Mouse (Mus musculus) cerebral cortex, adult 2 months (tissue): ENCODE data around the gene Olfr522.

Source experiments
- WGBS: fragments of 180-500 bp; shearing (Covaris S2); methylation state at CpG from one replicate; pipeline ENCODE4 v1.1.7; 2018; 5-methylcytosine and 5-hydroxymethylcytosine counted together

The Olfr522 gene

GRCm38 (mm10) chr7:140164664-140165063, at the start of gene Olfr522:
TSS of gene Olfr522 (minus strand) at chr7:140164764.
- WGBS: 75% methylated on average over 7 of the region's 7 CpGs

DNA sequence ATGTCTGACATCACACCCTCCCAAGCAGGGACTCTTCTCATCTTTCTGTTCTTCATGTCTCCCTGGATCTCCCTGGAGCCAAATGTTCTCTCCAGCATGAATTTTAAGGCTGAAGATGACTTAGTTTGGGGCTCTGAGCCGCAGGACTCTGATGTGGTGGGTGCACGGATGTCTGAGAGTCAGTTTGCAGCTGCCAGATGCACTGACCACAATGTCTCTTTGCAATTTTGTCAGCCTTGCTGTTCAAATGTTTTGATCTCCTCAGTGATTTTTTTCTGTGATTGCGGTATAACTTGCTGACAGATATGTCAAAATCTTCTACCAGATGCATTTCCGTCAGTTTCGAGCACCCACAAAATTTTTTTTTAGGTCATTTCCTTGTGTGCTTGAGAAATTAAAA, 49.3 kb upstream of the Olfr522 start:
- WGBS: 73% methylated on average over 5 of the region's 5 CpGs

DNA sequence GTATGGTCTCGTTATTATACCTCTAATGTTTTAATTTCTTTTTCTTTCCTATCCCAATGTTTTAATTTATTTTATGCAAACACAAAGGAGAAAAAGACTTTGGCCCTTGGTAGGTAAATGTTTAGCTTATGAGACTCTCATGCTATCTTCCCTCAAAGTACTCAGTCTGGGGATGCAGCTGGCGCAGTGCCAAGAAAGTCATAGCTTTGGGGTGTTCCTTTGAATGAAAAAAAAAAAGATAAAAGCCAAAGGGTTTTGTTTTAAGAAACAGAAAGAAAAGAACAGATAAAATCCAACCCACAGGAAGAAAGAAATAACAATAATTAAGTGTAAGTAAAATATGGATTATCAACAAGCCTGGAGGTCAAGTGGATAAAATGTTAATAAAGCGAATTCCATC, 44.1 kb upstream of the Olfr522 start:
- 86% methylated on average over 3 of the region's 3 CpGs for WGBS

GRCm38 (mm10) chr7:140208153-140208552, 43.6 kb upstream of the Olfr522 start:
- WGBS: 73% methylated on average over 8 of the region's 8 CpGs

DNA sequence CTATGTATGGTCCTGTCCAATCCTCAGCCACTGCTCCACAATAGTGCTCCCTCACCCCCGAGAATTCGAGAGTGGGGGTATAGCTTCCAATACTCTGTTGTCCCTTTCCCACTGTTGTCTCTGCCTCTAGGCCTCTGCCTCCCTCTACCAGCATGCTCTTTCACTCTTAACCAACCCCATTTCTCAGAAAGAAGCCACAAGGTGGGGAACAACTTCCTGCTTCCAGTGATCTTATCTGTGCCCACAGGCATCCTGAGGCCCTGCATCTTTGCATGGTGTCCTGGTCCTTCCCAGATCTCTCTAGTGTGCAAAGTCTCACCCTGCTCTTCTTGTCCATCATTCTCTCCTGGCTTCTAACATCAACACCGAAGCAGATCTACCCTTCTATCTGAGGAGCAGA, 42.3 kb upstream of the Olfr522 start:
- WGBS: 86% methylated on average over 3 of the region's 3 CpGs

GRCm38 (mm10) chr7:140205864-140206263, 41.3 kb upstream of the Olfr522 start, which contains the start of gene Olfr524:
TSS of gene Olfr524 (minus strand) at chr7:140205964.

DNA sequence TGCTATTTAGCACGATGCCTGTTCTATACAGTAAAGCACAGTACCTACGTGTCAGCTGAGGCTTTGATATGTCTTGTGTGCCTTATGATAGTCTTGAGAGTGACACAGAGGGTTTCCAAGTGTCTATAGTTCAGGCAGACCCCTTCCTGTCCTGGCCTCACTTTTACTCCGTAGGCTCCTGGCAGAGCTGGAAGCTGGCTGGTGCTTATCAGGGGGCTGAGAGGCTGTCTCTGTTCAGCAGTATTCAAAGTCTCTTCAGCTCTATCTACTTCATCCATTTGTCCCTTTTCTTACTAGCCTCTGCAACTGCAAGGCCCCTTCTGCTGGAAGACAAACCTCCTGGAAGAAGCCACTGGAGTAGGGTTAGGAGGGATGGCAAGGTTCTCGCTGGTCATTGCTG, 36.5 kb upstream of the Olfr522 start:
- 91% methylated on average over 4 of the region's 4 CpGs for WGBS

DNA sequence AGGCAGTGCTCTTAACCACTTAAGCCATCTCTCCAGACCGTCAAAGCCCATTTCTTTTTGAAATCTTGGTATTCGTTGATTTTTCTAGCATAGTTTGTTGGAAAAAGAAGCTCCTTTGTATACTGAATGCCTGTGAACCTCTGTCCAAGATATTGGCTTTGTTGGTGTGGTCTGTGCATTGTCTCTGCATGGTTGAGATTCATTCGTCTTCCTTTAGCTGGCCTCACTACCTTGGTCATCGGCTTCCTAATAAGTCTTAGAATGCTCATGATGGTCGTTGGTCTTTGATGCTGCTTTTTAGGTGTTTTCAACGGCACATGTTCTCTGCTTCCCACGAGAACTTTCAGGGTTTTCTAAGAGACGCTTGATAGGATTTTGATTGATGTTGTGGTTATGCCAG, 31.4 kb upstream of the Olfr522 start:
- 64% methylated on average over 8 of the region's 8 CpGs for WGBS

DNA sequence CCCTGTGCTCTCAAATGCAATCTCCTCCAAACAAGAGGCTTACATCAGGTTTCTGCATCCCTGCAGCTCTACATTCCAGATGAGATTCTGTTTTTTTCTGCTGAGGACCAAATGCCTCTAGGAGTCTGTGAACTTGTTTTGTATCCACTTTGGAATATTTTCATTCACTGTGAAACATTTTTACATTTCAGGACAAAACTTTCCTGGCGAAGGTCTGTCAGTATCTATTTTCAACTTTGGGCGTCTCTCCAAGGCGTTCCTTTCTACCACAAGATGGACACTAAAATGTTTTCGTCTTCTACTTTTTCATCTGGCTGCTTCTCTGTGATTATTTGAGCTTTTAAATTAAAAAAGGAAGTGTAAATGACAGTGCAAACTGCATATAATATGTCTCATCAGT, 29.5 kb upstream of the Olfr522 start:
- 49% methylated on average over 4 of the region's 4 CpGs for WGBS

DNA sequence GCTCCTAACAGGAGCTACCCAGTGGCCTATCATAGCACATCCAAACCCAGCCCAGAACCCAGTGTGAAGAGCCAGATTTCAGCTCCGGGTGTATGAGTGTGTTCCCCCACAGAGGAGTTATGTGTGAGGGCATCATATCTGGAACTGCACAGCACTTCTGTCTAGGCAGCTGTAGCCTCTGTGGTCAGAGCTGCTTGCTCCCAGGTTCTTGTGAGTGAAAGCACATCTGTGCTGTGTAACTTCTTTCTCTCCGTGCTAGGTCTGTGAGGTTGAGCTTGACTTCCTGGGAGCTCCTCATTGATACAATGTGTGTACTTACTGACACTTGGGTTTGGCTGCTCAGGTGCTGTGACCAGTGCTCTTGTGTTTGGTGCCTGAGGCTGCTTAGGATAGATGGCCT, 28.3 kb upstream of the Olfr522 start:
- WGBS: 61% methylated on average over 2 of the region's 2 CpGs

DNA sequence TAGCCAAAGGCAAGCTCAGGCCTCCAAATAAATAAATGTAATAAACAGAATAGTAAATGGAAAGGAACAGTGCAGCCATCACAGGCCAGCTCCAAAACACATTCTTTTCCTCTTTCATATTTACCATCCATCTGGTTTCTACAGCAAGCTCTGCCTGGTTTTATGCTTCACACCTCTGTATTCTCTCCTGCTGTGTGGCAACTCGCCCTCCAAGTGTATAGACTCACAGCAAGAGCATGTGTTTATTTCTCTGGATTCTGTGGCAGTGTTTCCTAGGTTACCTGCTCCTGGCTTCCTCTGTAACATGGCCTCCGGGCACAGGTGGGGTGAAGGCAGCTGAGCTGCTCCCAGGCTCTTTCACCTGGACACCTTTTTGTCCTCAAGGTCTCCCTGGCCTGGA, 27.9 kb upstream of the Olfr522 start:
- WGBS: 54% methylated on average over 2 of the region's 2 CpGs

DNA sequence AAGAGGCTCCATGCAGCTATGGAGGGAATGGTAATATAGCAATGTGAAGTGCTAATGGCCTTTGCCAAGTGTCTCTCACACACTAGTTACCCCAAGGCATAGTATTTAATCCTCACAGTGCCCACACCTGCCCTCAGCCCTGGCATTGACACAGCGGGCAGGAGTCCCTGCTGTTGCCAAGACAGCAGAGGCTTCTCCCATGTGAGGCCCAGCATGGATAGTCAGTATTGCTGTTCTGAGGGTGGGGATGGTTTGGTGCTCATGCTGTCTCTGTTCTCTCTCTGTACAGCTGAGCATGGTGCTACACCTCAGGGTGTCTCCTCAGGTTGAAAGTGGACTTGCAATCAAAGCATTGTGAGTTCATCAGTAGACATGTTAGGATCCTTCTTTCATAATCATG, 25.9 kb upstream of the Olfr522 start:
- 89% methylated on average over 1 of the region's 1 CpGs for WGBS

DNA sequence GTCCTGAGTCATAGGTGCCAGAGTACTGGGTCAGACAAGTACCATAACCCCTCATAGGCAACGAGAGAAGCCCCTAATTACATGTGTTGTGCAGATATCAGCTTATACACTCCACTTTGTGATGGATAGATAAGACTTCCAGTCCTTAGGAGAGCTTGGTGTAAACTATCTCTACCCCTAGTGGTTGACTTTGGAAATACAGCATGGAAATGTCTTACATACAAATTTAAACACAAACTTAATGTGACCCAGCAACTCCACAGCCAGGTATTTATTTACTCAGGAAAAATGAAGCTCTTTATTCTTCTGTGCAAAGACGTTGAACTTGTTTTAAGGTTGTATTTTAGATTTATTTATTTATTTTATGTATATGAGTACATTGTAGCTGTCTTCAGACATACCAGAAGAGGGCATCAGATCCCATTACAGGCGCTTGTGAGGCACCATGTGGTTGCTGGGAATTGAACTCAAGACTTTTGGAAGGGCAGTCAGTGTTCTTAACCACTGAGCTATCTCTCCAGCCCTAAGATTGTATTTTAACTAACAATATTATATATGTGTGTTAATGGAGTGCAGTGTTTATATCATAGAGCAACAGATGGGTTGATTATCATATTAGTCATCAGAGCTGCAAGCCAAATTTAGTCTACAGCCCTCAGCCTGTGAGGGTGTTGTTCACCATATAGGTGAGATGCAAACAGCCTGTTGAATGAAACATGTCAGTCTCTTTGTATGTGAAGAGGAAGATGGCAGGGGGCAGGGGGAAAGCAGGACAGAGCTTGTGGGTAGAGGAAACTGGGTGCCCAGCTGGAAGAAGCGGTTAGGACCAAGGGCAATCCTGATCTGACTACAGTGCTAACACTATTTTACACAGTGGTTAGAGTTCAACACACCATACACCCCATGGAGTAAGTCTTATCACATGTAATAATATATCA, 24.1 kb upstream of the Olfr522 start:
- 56% methylated on average over 4 of the region's 4 CpGs for WGBS

DNA sequence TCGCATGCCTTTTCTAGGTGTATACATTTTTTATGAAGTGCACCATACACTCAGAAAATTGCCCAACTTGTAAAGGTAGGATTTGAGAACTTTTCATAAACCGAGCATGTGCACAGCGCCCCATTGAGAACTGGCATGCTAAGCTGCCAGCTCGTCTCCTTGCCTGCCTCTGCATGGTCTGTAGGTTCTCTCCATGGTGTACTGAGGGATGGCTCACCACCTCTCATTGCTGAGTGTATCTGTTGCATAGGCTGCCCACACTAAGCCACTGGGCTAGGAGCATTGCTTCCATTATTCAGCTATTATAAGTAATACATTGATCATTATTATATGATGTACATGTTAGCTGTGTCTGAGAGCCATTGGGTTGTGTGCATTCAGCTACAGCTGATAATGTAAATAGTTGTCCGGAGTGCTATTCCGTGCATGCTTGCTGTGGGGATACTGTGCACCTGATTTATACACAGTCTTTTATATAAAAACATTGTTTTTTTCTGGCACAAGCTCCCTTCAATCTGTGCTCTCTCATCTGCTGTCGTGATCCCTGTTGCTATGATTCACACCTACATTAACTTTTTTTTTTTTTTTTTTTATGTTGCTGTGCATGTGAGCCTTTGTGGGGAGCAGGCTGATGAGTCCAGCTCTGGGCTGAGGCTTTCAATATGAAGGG, 23.3 kb upstream of the Olfr522 start:
- 52% methylated on average over 7 of the region's 7 CpGs for WGBS

- WGBS: 37% methylated on average over 18 of the region's 18 CpGs
These were observed 22.4 kb upstream of the Olfr522 start for GRCm38 (mm10) chr7:140186646-140187620.

DNA sequence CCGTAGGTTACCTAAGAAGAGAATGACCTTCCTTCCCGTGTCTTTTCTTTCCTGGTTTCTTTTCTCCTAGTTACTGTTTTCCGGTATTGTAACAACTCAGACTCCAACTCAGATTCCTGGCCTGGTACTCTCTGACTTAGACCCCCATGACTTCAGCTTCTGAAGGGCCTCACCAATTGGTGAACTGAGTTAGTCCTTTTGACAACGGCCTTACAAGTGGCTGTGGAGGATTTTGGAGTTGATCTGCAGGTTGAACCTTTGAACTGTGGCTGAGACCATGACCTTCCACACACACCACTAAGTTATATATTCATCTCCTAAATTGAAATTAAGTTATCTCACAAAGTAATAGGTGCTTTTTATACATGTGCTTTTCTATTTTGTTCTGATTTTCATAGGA, 19.6 kb upstream of the Olfr522 start:
- 89% methylated on average over 4 of the region's 4 CpGs for WGBS

DNA sequence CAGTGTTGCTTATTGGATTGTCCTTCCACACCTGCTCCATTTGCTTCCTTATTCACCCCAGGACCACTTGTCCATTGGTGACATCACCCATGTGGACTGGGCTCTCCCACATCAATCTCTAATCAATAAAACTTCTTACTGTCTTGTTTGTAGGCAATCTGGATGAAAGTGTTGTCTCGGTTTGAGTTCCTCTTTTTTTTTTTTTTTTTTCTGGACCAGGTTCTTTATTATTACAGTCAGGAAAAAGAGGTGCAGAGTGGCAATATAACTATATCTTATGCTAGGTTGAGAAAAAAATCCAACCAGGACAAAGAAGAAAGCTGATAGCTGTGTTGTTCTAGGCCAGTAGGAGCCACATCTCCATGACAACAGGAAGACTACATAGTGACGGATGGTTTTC, 16.1 kb upstream of the Olfr522 start:
- WGBS: 69% methylated on average over 2 of the region's 2 CpGs

- WGBS: 84% methylated on average over 2 of the region's 2 CpGs
These were observed 14.6 kb upstream of the Olfr522 start for GRCm38 (mm10) chr7:140179176-140179575.

- 21% methylated on average over 1 of the region's 1 CpGs for WGBS
These were observed 8.4 kb upstream of the Olfr522 start, which contains the start of gene Olfr523 for GRCm38 (mm10) chr7:140172936-140173335. TSS of gene Olfr523 (plus strand) at chr7:140173217.

DNA sequence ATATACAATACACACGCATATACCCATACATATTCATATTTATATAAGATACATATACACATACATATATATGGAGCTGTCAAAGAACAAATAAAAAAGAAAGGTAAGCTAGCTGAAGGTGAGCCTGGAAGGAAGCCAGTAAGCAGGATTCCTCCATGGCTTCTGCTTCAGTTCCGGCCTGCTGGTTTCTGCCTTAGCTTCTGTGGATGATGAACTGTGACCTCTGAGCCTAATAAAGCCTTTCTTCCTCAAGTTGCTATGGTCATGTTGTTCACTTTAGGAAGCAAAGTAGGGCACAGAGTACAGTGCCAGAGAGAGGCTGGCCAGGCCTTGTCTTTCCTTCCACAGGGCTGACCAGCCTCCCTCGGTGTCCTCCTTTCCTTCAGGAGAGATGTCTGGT, 6.3 kb upstream of the Olfr522 start:
- 87% methylated on average over 3 of the region's 3 CpGs for WGBS

DNA sequence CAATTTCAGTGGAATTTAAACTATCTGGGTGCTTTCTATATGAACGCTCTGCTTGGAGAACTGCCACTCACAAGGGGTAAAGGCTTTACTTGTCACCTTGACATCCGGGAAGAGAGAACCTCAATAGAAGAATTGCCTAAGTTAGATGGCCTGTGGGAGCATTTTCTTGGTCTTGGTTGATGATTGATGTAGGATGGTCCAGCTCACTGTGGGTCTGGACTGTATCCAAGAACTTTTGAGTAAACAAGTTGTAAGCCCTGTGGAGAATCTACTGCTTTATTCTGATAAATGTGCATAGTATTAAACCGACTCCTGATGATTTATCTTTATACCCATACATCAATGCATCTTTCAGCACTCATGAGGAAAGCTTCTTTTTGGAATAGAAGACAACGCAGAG, 4.8 kb upstream of the Olfr522 start:
- WGBS: 80% methylated on average over 4 of the region's 4 CpGs

DNA sequence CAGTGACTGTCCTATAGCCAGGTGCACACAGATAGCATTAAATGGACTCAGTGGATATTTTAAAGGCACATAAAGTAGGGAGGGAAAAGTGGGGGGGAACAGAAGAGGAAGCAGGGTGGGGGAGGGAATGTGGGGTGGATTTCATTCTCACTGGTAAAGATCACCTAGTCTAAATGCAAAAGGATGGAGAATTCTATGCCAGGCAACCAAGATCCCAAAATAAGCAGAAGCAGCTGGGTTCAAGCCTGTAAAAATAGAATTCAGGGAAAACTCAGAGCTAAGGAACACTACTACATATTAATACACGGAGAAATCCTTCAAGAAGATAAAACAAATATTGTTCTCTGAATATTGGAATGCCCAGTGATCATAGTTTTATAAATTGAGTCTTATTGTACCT, 3.4 kb upstream of the Olfr522 start:
- WGBS: 32% methylated on average over 1 of the region's 1 CpGs
